Mouse (Mus musculus) right cerebral cortex, postnatal 14 days (tissue): ENCODE measurements around the gene Zfp94.

Experiments used
- DNase-seq: peaks from one replicate; pipeline ENCODE4 v3.0.0; 2022

The Zfp94 gene

GRCm38 (mm10) chr7:24316567-24317092 is at the start of gene Zfp94:
Gene Zfp94 (minus strand): TSS chr7:24316666.
- DNase-seq, result peak; percentile 93

- no peak for DNase-seq
Observed at GRCm38 (mm10) chr7:24365258-24366014, 49.0 kb upstream of the Zfp94 start.

- peak; percentile 88 for DNase-seq
Observed at GRCm38 (mm10) chr7:24364827-24365226, 48.4 kb upstream of the Zfp94 start.

GRCm38 (mm10) chr7:24363228-24363627 is 46.8 kb upstream of the Zfp94 start:
- peak; percentile 68 for DNase-seq

- no peak for DNase-seq
Observed at GRCm38 (mm10) chr7:24361001-24361400, 44.5 kb upstream of the Zfp94 start.

GRCm38 (mm10) chr7:24359269-24359668 is 42.8 kb upstream of the Zfp94 start:
- DNase-seq, result no peak

GRCm38 (mm10) chr7:24357899-24358298 is 41.4 kb upstream of the Zfp94 start:
- no peak for DNase-seq

- no peak for DNase-seq
Observed at GRCm38 (mm10) chr7:24356081-24356480, 39.6 kb upstream of the Zfp94 start.

GRCm38 (mm10) chr7:24355646-24356045 is 39.2 kb upstream of the Zfp94 start:
- DNase-seq, result no peak

GRCm38 (mm10) chr7:24348896-24349295 is 32.4 kb upstream of the Zfp94 start, which contains the start of gene Lypd5:
Gene Lypd5 (plus strand): TSS chr7:24349196.
- no peak for DNase-seq

- DNase-seq, result no peak
Observed at GRCm38 (mm10) chr7:24346444-24346843, 30.0 kb upstream of the Zfp94 start.

- DNase-seq, result no peak
Observed at GRCm38 (mm10) chr7:24343701-24344272, 27.3 kb upstream of the Zfp94 start.

- DNase-seq, result no peak
Observed at GRCm38 (mm10) chr7:24338241-24338640, 21.8 kb upstream of the Zfp94 start.

GRCm38 (mm10) chr7:24335699-24336309 is 19.3 kb upstream of the Zfp94 start:
- DNase-seq, result peak; percentile 89

- DNase-seq, result no peak
Observed at GRCm38 (mm10) chr7:24333304-24333986, 17.0 kb upstream of the Zfp94 start, which contains the start of gene Tescl. Gene Tescl (minus strand): TSS chr7:24333936.

- DNase-seq, result no peak
Observed at GRCm38 (mm10) chr7:24327281-24327975, 11.0 kb upstream of the Zfp94 start.

GRCm38 (mm10) chr7:24326273-24327135 is 10.0 kb upstream of the Zfp94 start:
- no peak for DNase-seq

GRCm38 (mm10) chr7:24325675-24326128 is 9.2 kb upstream of the Zfp94 start:
- peak; percentile 59 for DNase-seq

- peak; percentile 57 for DNase-seq
Observed at GRCm38 (mm10) chr7:24325197-24325596, 8.7 kb upstream of the Zfp94 start.

GRCm38 (mm10) chr7:24322593-24322992 is 6.1 kb upstream of the Zfp94 start:
- DNase-seq, result no peak

- DNase-seq, result no peak
Observed at GRCm38 (mm10) chr7:24318942-24319341, 2.5 kb upstream of the Zfp94 start.
